Mouse (Mus musculus): ENCODE data around the gene Ace.
"Not testable (repeated sequence)": the region's sequence is repeated elsewhere in the genome, so short reads cannot be mapped to it uniquely, and the experiment has no call there.

The Ace gene

GRCm38 (mm10) chr11:105987446-105987845 is 19.7 kb downstream of the Ace start:
- in situ Hi-C loops (cut with MboI, MseI), result no loop called here

GRCm38 (mm10) chr11:105989446-105989845 is 21.7 kb downstream of the Ace start:
- in situ Hi-C loops (cut with MboI, MseI), result no loop called here

- in situ Hi-C loops (cut with MboI, MseI), result loop anchor here (5.0 to 10.0 kb wide), 3 partner anchors 48 to 1655 kb away; no protein-coding TSS in a partner anchor
These were observed 22.5 kb downstream of the Ace start for GRCm38 (mm10) chr11:105990231-105990630.

GRCm38 (mm10) chr11:105994375-105994774 is 26.6 kb downstream of the Ace start, which contains the start of gene Ace3:
Ace3 (plus strand) TSS chr11:105994675.
- in situ Hi-C loops (cut with MboI, MseI), result loop anchor here (5.0 to 10.0 kb wide), 3 partner anchors 52 to 1650 kb away; no protein-coding TSS in a partner anchor

- in situ Hi-C loops (cut with MboI, MseI), result no loop called here
These were observed 32.3 kb downstream of the Ace start for GRCm38 (mm10) chr11:106000062-106000461.

GRCm38 (mm10) chr11:106001718-106002117 is 34.0 kb downstream of the Ace start:
- in situ Hi-C loops (cut with MboI, MseI), result no loop called here

- in situ Hi-C loops (cut with MboI, MseI), result no loop called here
These were observed 36.8 kb downstream of the Ace start for GRCm38 (mm10) chr11:106004576-106004975.

GRCm38 (mm10) chr11:106005970-106006369 is 38.2 kb downstream of the Ace start:
- in situ Hi-C loops (cut with MboI, MseI), result no loop called here

- in situ Hi-C loops (cut with MboI, MseI), result no loop called here
These were observed 40.1 kb downstream of the Ace start, which contains the start of gene Kcnh6 for GRCm38 (mm10) chr11:106007821-106008220. Kcnh6 (plus strand) TSS chr11:106008124.

GRCm38 (mm10) chr11:106012711-106013110 is 45.0 kb downstream of the Ace start:
- in situ Hi-C loops (cut with MboI, MseI), result no loop called here

- in situ Hi-C loops (cut with MboI, MseI), result no loop called here
These were observed 45.9 kb downstream of the Ace start for GRCm38 (mm10) chr11:106013556-106014225.

- in situ Hi-C loops (cut with MboI, MseI), result no loop called here
These were observed 48.7 kb downstream of the Ace start for GRCm38 (mm10) chr11:106016440-106016839.

- in situ Hi-C loops (cut with MboI, MseI), result loop anchor here (5.0 kb wide), 1 partner anchor 98 kb away; no protein-coding TSS in a partner anchor
These were observed 52.5 kb downstream of the Ace start for GRCm38 (mm10) chr11:106020051-106020763.

- in situ Hi-C loops (cut with MboI, MseI), result no loop called here
These were observed 58.0 kb downstream of the Ace start for GRCm38 (mm10) chr11:106025774-106026173.

- in situ Hi-C loops (cut with MboI, MseI), result no loop called here
These were observed 58.9 kb downstream of the Ace start for GRCm38 (mm10) chr11:106026465-106027151.

GRCm38 (mm10) chr11:106027607-106028006 is 59.9 kb downstream of the Ace start:
- in situ Hi-C loops (cut with MboI, MseI), result no loop called here

- in situ Hi-C loops (cut with MboI, MseI), result not testable (repeated sequence)
These were observed 64.3 kb downstream of the Ace start for GRCm38 (mm10) chr11:106032074-106032473.

- in situ Hi-C loops (cut with MboI, MseI), result no loop called here
These were observed 65.8 kb downstream of the Ace start for GRCm38 (mm10) chr11:106033491-106033919.

GRCm38 (mm10) chr11:106034986-106035385 is 67.2 kb downstream of the Ace start:
- in situ Hi-C loops (cut with MboI, MseI), result loop anchor here (5.0 kb wide), 1 partner anchor 37 kb away; no protein-coding TSS in a partner anchor

GRCm38 (mm10) chr11:106036548-106037417 is 69.0 kb downstream of the Ace start, which contains the start of gene Dcaf7:
Dcaf7 (plus strand) TSS chr11:106036872.
- in situ Hi-C loops (cut with MboI, MseI), result loop anchor here (5.0 kb wide), 1 partner anchor 36 kb away; no protein-coding TSS in a partner anchor

GRCm38 (mm10) chr11:106037418-106037751 is 69.6 kb downstream of the Ace start:
- in situ Hi-C loops (cut with MboI, MseI), result loop anchor here (5.0 kb wide), 1 partner anchor 35 kb away; no protein-coding TSS in a partner anchor
